Mouse (Mus musculus): Measurements from ENCODE around the gene Tssk6.

The Tssk6 gene

GRCm38 (mm10) chr8:69882833-69883600 lies 19.0 kb upstream of the Tssk6 start:
- DNase-seq (ENCODE audit: low read depth in 2 of 2, low spot score in 2 of 2) = no peak

GRCm38 (mm10) chr8:69884141-69884540 lies 17.8 kb upstream of the Tssk6 start:
- DNase-seq (ENCODE audit: low read depth in 2 of 2, low spot score in 2 of 2) = no peak

GRCm38 (mm10) chr8:69887289-69888243 lies 14.4 kb upstream of the Tssk6 start, which contains the start of gene Cilp2:
Gene Cilp2, minus strand, starts transcription at chr8:69887687.
- DNase-seq (ENCODE audit: low read depth in 2 of 2, low spot score in 2 of 2) = no peak

GRCm38 (mm10) chr8:69888244-69888866 lies 13.6 kb upstream of the Tssk6 start:
- DNase-seq (ENCODE audit: low read depth in 2 of 2, low spot score in 2 of 2) = no peak

- no peak for DNase-seq (ENCODE audit: low read depth in 2 of 2, low spot score in 2 of 2)
These were observed 13.1 kb upstream of the Tssk6 start for GRCm38 (mm10) chr8:69888902-69889301.

- DNase-seq (ENCODE audit: low read depth in 2 of 2, low spot score in 2 of 2) = no peak
These were observed 11.2 kb upstream of the Tssk6 start for GRCm38 (mm10) chr8:69890813-69891241.

GRCm38 (mm10) chr8:69893863-69894262 lies 8.1 kb upstream of the Tssk6 start:
- peak; percentile 53 to 55 for DNase-seq (ENCODE audit: low read depth in 2 of 2, low spot score in 2 of 2)

- DNase-seq (ENCODE audit: low read depth in 2 of 2, low spot score in 2 of 2) = no peak
These were observed 7.1 kb upstream of the Tssk6 start for GRCm38 (mm10) chr8:69894836-69895332.

GRCm38 (mm10) chr8:69895772-69896451 lies 6.1 kb upstream of the Tssk6 start:
- DNase-seq (ENCODE audit: low read depth in 2 of 2, low spot score in 2 of 2) = no peak

GRCm38 (mm10) chr8:69897857-69898256 lies 4.1 kb upstream of the Tssk6 start:
- DNase-seq (ENCODE audit: low read depth in 2 of 2, low spot score in 2 of 2) = no peak

- no peak for DNase-seq (ENCODE audit: low read depth in 2 of 2, low spot score in 2 of 2)
These were observed 2.1 kb upstream of the Tssk6 start for GRCm38 (mm10) chr8:69899876-69900275.

GRCm38 (mm10) chr8:69900895-69901451 lies 1.0 kb upstream of the Tssk6 start:
- DNase-seq (ENCODE audit: low read depth in 2 of 2, low spot score in 2 of 2) = no peak

GRCm38 (mm10) chr8:69901484-69902162 lies 361 bp upstream of the Tssk6 start:
- DNase-seq (ENCODE audit: low read depth in 2 of 2, low spot score in 2 of 2) = peak; percentile 95 to 97

GRCm38 (mm10) chr8:69903063-69903542 lies 1.1 kb downstream of the Tssk6 start:
- DNase-seq (ENCODE audit: low read depth in 2 of 2, low spot score in 2 of 2) = peak; percentile 94 to 95

GRCm38 (mm10) chr8:69904096-69904495 lies 2.1 kb downstream of the Tssk6 start:
- no peak for DNase-seq (ENCODE audit: low read depth in 2 of 2, low spot score in 2 of 2)

- DNase-seq (ENCODE audit: low read depth in 2 of 2, low spot score in 2 of 2) = no peak
These were observed 4.3 kb downstream of the Tssk6 start for GRCm38 (mm10) chr8:69906260-69906659.

GRCm38 (mm10) chr8:69907106-69907505 lies 5.1 kb downstream of the Tssk6 start:
- DNase-seq (ENCODE audit: low read depth in 2 of 2, low spot score in 2 of 2) = no peak

GRCm38 (mm10) chr8:69911917-69912316 lies 9.9 kb downstream of the Tssk6 start:
- DNase-seq (ENCODE audit: low read depth in 2 of 2, low spot score in 2 of 2) = no peak

GRCm38 (mm10) chr8:69912478-69913074 lies 10.6 kb downstream of the Tssk6 start:
- no peak for DNase-seq (ENCODE audit: low read depth in 2 of 2, low spot score in 2 of 2)
